Mouse (Mus musculus) cerebellum, postnatal 25 days (tissue): Measurements from ENCODE around the gene Nup54.
A peak's percentile ranks its signal among the peaks of the same experiment; 100 is the strongest.

Source experiments
- DNase-seq, 2 experiments: peaks; one replicate each; pipeline ENCODE4 v3.0.0; 2021; ENCODE audit warnings: mixed read lengths in 2 of 2

Nup54 gene

DNA sequence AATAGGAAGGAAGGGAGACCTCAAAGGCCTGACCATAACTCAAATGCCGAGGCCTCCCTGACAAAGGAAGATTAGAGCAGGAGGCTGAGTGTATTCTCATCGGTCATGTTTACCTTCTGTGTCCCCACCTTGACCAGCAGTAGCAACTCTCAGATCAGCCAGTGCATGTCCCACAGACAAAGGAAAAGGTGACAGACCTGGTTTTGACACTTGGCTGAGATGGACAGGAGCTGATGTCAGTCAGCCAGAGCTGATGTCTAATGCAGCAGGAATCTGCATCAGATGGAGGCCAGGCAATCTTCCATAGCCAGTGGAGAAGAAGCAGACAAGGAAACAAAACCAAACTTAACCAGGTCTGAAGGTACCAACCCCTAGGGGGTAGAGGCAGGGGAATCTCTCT, 62.4 kb downstream of the Nup54 start:
- no peak for DNase-seq

GRCm38 (mm10) chr5:92371361-92371976, 63.5 kb downstream of the Nup54 start:
- no peak for DNase-seq

DNA sequence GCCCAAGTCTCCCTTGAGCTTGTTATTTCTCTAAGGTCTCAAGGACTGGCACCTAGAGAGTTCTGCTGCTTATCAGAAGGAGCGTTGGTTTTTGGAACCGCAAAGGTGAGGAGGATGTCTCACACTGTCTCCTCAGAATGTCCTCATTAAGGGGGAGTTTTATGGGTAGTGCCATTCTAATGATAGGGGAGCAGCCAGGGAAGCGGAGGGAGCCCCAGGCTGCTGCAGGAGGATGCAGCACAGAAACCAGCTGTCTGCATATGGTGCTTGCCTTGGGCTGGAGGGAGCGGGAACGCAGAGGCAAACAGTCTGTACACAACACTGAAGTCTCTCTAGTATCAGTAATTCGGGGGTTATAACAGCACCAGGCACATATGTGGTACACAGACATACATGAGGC, 64.1 kb downstream of the Nup54 start:
- DNase-seq: no peak

DNA sequence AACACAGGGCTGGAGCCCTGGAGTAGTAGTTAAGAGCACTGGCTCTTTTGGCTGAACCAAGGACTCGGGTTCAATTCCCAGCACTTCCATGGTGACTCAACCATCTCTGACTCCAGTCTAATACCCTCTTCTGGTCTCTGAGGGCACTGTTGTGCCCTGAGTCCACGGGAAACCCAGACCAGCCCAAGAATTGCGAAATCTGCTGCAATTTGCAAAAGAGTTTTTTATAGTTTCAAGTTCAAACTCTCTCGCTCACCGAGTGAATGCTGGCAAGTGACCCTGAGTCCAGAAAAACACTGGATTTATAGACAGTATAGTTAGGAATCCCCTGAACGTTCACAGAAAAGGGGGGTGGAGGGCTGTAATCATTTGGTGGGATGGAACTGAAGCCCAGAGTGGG, 64.6 kb downstream of the Nup54 start:
- DNase-seq: no peak

DNA sequence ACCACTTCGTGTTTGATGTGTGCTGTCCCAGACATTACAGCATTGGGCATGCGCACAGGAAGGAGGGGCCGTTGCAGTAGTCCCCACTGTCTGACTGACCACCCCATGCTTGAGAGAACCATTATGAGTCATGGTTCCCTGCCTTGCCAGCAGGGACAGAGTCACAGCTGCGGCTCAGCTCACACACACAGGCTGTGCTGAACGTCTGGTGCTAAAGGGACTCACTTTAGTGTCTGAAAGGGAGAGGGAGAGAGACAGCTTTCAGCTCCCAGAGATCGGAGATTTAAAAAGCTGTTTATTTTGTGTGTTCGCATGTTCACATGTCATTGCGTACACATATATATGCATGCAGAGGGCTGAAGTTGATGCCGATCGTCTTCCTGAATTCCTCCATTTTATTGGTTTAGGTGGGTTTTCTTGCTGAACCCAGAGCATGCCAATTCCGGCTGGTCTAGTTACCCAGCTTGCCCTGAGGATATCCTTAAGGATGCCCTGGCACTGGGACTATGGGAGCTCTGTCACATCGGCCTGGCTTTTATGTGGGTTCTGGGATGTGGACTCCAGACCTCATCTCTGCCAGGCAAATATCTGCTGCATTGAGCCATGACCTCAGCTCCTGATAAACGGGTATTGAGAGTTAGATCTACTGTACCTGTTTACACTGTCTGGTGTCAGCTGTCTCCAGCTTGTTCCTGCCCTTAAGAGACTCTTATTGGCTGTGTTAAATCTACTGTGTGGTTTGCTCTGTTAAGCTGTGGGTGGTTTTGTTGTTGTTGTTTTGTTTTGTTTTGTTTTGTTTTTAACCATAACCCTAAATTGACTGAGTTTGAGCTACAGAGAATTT, 65.6 kb downstream of the Nup54 start:
- peak; percentile 72 to 84 for DNase-seq

- peak; percentile 42 to 62 for DNase-seq
These were observed 66.6 kb downstream of the Nup54 start for GRCm38 (mm10) chr5:92368392-92368791.

GRCm38 (mm10) chr5:92366565-92366964, 68.5 kb downstream of the Nup54 start:
- no peak for DNase-seq
